Comparison of ENCODE assay signal across 8 mouse cellular contexts in genomic region chr11:75453991-75454930, GRCm38 (mm10). TPM values are rescaled to one million over a fixed set of nuclear protein-coding genes. Genes with fewer than 3 reads are reported as not detected.
DNase-seq lines count a peak whose midpoint lies in the region; ATAC-seq and TF ChIP-seq lines count a peak whose summit lies in the region.

Gene Wdr81 (minus strand): TSS chr11:75454717.

- peak within 1 kb of the TSS; percentile 99 for H3K4me2 ChIP-seq in forebrain, embryonic 14.5 days (ENCODE audit: low read length)
- H3K4me2 ChIP-seq in liver, embryonic 16.5 days (ENCODE audit: low read depth, low read length): peak within 1 kb of the TSS; percentile 98
- H3K4me2 ChIP-seq in neural tube, embryonic 13.5 days: peak within 1 kb of the TSS; percentile 100

- H3K4me3 ChIP-seq in ES-E14 (ENCODE audit: insufficient read depth in 1 of 2, low read depth in 1 of 2, low read length in 2 of 2, poor library complexity in 1 of 2, severe bottlenecking in 1 of 2): peak within 1 kb of the TSS; percentile 57 to 69
- peak within 1 kb of the TSS; percentile 65 for H3K4me3 ChIP-seq in forebrain, embryonic 14.5 days (ENCODE audit: low read depth, low read length)
- peak within 1 kb of the TSS; percentile 74 for H3K4me3 ChIP-seq in liver, embryonic 16.5 days (ENCODE audit: low read depth, low read length)
- peak within 1 kb of the TSS; percentile 76 for H3K4me3 ChIP-seq in neural tube, embryonic 13.5 days

- 3% methylated on average over 53 of the region's 56 CpGs for WGBS in forebrain, embryonic 14.5 days
- WGBS in liver, embryonic 16.5 days (ENCODE audit: insufficient replicate concordance): 2% methylated on average over 56 of the region's 56 CpGs
- 2% methylated on average over 56 of the region's 56 CpGs for WGBS in neural tube, embryonic 13.5 days

- in situ Hi-C loops in ES-E14 (cut with MboI; ENCODE audit: low sequenced_read_pairs in 2 of 2, unreplicated experiment in 2 of 2): no loop called here

- no peaks in the 10 kb centered on the region for H3K9me3 ChIP-seq in ES-E14 (ENCODE audit: control insufficient read depth, insufficient read depth, low read depth, low read length)
- no peaks in the 10 kb centered on the region for H3K9me3 ChIP-seq in forebrain, embryonic 14.5 days (replicated peaks; ENCODE audit: control insufficient read depth, low read length)
- no peaks in the 10 kb centered on the region for H3K9me3 ChIP-seq in liver, embryonic 16.5 days (replicated peaks; ENCODE audit: control insufficient read depth, low read length)
- H3K9me3 ChIP-seq in neural tube, embryonic 13.5 days: no peaks in the 10 kb centered on the region

- no peaks in the 10 kb centered on the region for H3K27me3 ChIP-seq in forebrain, embryonic 14.5 days (replicated peaks; ENCODE audit: control insufficient read depth, insufficient read depth, low read length)
- no peaks in the 10 kb centered on the region for H3K27me3 ChIP-seq in liver, embryonic 16.5 days (ENCODE audit: control insufficient read depth, insufficient read depth, low read depth, low read length)
- H3K27me3 ChIP-seq in neural tube, embryonic 13.5 days: no peaks in the 10 kb centered on the region

- peaks cover 0 to 5% of the 10 kb centered on the region in 2 experiments; a peak in 2 of 4 replicates for H3K4me1 ChIP-seq in ES-E14 (ENCODE audit: control insufficient read depth in 2 of 2, insufficient read depth in 2 of 2, low read length in 2 of 2, poor library complexity in 1 of 2)
- H3K4me1 ChIP-seq in forebrain, embryonic 14.5 days (ENCODE audit: control insufficient read depth, insufficient read depth, low read length): peaks cover 10% of the 10 kb centered on the region; the same call in 1 of the 2 replicates
- peaks cover 82% of the 10 kb centered on the region for H3K4me1 ChIP-seq in liver, embryonic 16.5 days (ENCODE audit: control insufficient read depth, low read depth, low read length)
- peaks cover 49% of the 10 kb centered on the region for H3K4me1 ChIP-seq in neural tube, embryonic 13.5 days (replicated peaks)

- peak; percentile 77 for DNase-seq in ES-E14 (ENCODE audit: low read depth, low spot score)
- peak; percentile 72 for DNase-seq in cerebellum, adult 11 months
- DNase-seq in forebrain, embryonic 14.5 days (ENCODE audit: low spot score): peak; percentile 95
- DNase-seq in heart, postnatal 10 days: peak; percentile 92
- peak; percentile 90 to 94 for DNase-seq in kidney, postnatal 4 days
- peak; percentile 84 for DNase-seq in telencephalon, adult 2 months (ENCODE audit: low read depth, low spot score)

- intact Hi-C loops in heart, postnatal 10 days (cut with DNase I): no loop called here

- H3K9ac ChIP-seq in ES-E14 (ENCODE audit: insufficient read depth, low read depth, low read length, poor library complexity, severe bottlenecking): peak within 1 kb of the TSS; percentile 50
- peak within 1 kb of the TSS; percentile 79 for H3K9ac ChIP-seq in forebrain, embryonic 14.5 days (ENCODE audit: low read length)
- peak within 1 kb of the TSS; percentile 83 for H3K9ac ChIP-seq in liver, embryonic 16.5 days (ENCODE audit: low read depth, low read length)
- H3K9ac ChIP-seq in neural tube, embryonic 13.5 days: peak within 1 kb of the TSS; percentile 84

- ATAC-seq in forebrain, embryonic 14.5 days: peak; percentile 96
- peak; percentile 76 for ATAC-seq in liver, embryonic 16.5 days (ENCODE audit: low read depth)
- ATAC-seq in neural tube, embryonic 13.5 days (ENCODE audit: low read depth): peak; percentile 95

- H3K36me3 ChIP-seq in ES-E14 (ENCODE audit: control insufficient read depth, insufficient read depth, low read length, poor library complexity, severe bottlenecking): peaks cover 4% of the 10 kb centered on the region; the same call in 1 of the 2 replicates
- peaks cover 2% of the 10 kb centered on the region; the same call in 1 of the 2 replicates for H3K36me3 ChIP-seq in forebrain, embryonic 14.5 days (ENCODE audit: control insufficient read depth, insufficient read depth, low read length)
- peaks cover 5% of the 10 kb centered on the region; the same call in 1 of the 2 replicates for H3K36me3 ChIP-seq in liver, embryonic 16.5 days (ENCODE audit: control insufficient read depth, insufficient read depth)
- H3K36me3 ChIP-seq in neural tube, embryonic 13.5 days: peaks cover 23% of the 10 kb centered on the region

- no peak within 1 kb of the TSS for H3K27ac ChIP-seq in ES-E14 (ENCODE audit: insufficient read depth, low read depth, low read length, poor library complexity, severe bottlenecking)
- no peak within 1 kb of the TSS; the same call in 1 of the 2 replicates for H3K27ac ChIP-seq in forebrain, embryonic 14.5 days (ENCODE audit: low read depth, low read length)
- peak within 1 kb of the TSS; percentile 71 for H3K27ac ChIP-seq in liver, embryonic 16.5 days (ENCODE audit: low read length)
- H3K27ac ChIP-seq in neural tube, embryonic 13.5 days (replicated peaks): peak within 1 kb of the TSS; percentile 64

TF ChIP-seq in ES-E14, 5 proteins besides CTCF, POLR2A, EP300 and RAD21:
- no peak for TF ChIP-seq MAFK (IDR thresholded peaks at IDR 0.05; ENCODE audit: insufficient read depth, low read depth, low read length)
- TF ChIP-seq ZNF384 (IDR thresholded peaks at IDR 0.05; ENCODE audit: low read depth, low read length): no peak
- TF ChIP-seq HCFC1 (IDR thresholded peaks at IDR 0.05; ENCODE audit: borderline replicate concordance, insufficient read depth, low read length): peak; percentile 39; the same call in 1 of the 2 replicates
- TF ChIP-seq ZC3H11A (IDR thresholded peaks at IDR 0.05; ENCODE audit: borderline replicate concordance, low read depth, low read length): no peak
- TF ChIP-seq CHD2 (IDR thresholded peaks at IDR 0.05; ENCODE audit: low read depth, low read length): no peak
TF ChIP-seq in ES-E14: peak in this region for 1.

RNA-seq across cellular contexts. Expression of gene Wdr81, which starts in this region (rescaled TPM):
- total RNA-seq in ES-E14 (2012; rRNA removed): 8.5 and 11.8 TPM in 2 replicates
- 4.9 and 6.9 TPM in 2 replicates for polyA plus RNA-seq in forebrain, embryonic 14.5 days (2014; fragmentation: Nextera tagmentation; extraction: Ambion mirVana)
- 1 to 10 TPM; 7.8 to 8.3 TPM for total RNA-seq in heart, postnatal 10 days (2021)
- polyA plus RNA-seq in liver, embryonic 16.5 days (2015; fragmentation: Nextera tagmentation; extraction: Ambion mirVana): 22.6 and 24.9 TPM in 2 replicates
- polyA plus RNA-seq in neural tube, embryonic 13.5 days (2015; fragmentation: Nextera tagmentation; extraction: Ambion mirVana): 5.9 and 6.0 TPM in 2 replicates

Comparison
In these comparisons a context has a peak if more than half of its experiments do, and no peak if none do; other contexts are left out.
1. H3K27ac ChIP-seq: peak in liver, embryonic 16.5 days (single experiment) and neural tube, embryonic 13.5 days (single experiment); none in ES-E14 (single experiment) and forebrain, embryonic 14.5 days (single experiment).
2. Peak in every context shown above with its lines, with median percentiles within 50 percentile points of each other: DNase-seq, H3K4me3 ChIP-seq, H3K9ac ChIP-seq, ATAC-seq and H3K4me2 ChIP-seq.